Mouse (Mus musculus): ENCODE results near the gene Dapk3.

GRCm38 (mm10) chr10:81154736-81155135 lies 28.1 kb upstream of the Dapk3 start:
- TF ChIP-seq CTCF (IDR thresholded peaks at IDR 0.05; ENCODE audit: insufficient read depth, low read depth, low read length): no peak
- TF ChIP-seq POLR2A (IDR thresholded peaks at IDR 0.05; ENCODE audit: insufficient read depth, low read depth, low read length): no peak

All from olfactory bulb, adult 2 months (tissue).